Mouse (Mus musculus): ENCODE data around the gene 4930558C23Rik. TPM values are rescaled to one million over a fixed set of nuclear protein-coding genes. Genes with fewer than 3 reads are reported as not detected.

Gene 4930558C23Rik
- not detected in 2 replicates for polyA plus RNA-seq (2012)

DNA sequence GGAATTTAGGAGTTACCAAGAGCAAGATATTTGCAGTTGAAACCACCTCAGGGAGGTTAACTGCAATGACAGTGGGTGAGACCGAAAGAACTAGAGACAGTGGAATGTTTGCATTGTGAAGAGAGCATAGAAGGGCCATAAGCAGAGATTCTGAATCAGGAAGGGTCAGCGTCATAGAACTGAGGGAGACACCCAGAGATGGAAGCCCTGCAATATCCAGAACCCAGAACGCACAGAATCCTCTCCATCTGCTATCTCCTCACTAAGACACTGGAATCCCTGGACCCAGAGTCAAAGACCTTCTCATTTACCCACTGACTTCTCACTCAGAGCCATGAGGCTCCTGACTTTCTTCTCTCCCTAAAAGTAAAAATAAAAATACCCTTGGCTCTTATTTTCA is at the start of gene 4930558C23Rik:
4930558C23Rik (minus strand) TSS at position 101 of the 400 bp plus-strand sequence.

DNA sequence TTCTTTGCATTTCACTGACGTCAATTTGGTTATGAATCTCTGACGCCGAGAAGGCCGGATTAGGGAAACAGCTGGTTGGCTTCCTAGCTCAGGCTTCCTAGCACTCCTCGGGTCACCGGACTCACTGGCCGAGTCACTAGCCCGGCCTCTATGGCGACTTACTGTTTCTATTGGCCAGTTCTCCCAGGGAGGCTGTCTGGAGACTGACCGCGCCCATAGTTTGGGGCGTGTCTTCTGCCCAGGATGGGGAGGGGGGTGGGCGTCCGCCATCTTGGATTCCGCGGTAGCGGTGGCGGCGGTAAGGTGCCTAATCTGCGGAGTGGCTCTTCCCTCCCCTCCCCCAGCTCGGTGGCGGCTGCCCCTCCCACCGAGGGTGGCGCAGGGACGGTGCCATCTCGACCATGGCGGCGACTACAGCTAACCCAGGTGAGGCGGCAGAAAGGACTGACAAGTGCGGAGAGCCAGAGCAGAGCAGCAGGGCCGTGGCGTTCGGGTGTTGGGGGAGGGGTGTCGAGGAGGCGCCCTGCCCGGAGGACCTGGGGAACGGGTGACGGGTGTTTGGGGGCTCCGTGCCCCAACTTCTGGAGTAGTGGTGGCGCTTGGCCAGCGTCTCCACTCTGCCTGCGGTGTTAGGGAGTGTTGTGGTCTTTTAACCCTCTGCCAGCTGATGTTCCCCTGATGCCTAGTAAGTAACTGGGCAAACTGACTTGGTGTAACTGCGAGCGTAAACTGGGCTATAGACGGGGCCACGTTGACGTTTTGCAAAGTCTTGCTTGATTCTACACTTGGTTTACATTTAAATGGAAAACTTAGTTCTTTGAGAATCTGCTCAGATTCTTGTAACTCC is 31.7 kb upstream of the 4930558C23Rik start, which contains the start of gene Arnt:
Arnt (plus strand) TSS at position 253 of the 847 bp plus-strand sequence.

DNA sequence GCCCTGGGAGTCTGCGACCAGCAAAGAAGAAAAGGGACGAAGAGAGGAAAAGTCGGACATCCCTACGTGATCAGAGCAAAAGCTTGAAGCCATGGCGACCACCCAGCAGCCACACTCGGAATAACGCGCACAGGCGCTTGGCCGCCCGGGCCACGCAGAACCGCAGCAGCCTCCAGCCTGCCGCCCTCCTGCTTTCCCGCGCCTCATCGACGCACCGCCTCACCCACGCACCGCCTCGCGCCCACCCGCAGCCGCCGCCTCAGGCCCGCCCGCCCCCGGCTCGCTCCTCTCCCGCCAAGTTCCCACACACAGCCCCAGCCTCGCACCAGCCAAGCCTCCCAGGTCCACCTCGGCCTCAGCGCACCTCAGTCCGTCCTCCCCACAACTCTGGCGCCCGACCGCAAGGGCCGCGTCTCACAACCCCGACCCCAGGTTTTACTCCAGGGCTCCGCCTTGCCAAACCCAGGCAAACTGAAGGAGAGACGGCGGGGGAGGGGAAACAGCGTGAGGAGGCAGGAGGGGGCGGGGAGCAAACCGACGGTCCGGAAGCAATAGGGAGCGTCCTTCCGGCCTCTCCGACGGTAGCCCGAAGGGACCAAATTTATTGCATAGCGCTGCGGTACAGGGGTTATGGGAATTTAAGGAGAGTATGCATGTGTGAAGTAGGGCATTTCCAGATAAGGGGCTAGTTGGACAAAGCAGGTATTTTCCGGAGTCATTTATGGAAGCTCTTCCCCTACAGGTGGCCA is 45.8 kb downstream of the 4930558C23Rik start, which contains the start of gene Setdb1:
Setdb1 (minus strand) TSS at position 502 of the 749 bp plus-strand sequence.

Other genes with a start within 250 kb of the 4930558C23Rik start
- gene Sema6c, start 242.4 kb downstream of the 4930558C23Rik start, polyA plus RNA-seq (2012): 6.5 and 7.1 TPM in 2 replicates
- 2.2 and 2.7 TPM in 2 replicates for gene Gabpb2, start 184.9 kb downstream of the 4930558C23Rik start, polyA plus RNA-seq (2012)
- gene Cdc42se1, start 174.1 kb downstream of the 4930558C23Rik start, polyA plus RNA-seq (2012): 138 and 173 TPM in 2 replicates
- gene Mllt11, start 170.7 kb downstream of the 4930558C23Rik start, polyA plus RNA-seq (2012): 3.4 and 4.4 TPM in 2 replicates
- 3.4 TPM in 2 replicates for gene Gm128, start 161.2 kb downstream of the 4930558C23Rik start, polyA plus RNA-seq (2012)
- gene Bnipl, start 151.6 kb downstream of the 4930558C23Rik start, polyA plus RNA-seq (2012): 0.34 TPM in 1 of 2 replicates, not detected in the other
- 118 and 120 TPM in 2 replicates for gene Mindy1, start 121.5 kb downstream of the 4930558C23Rik start, polyA plus RNA-seq (2012)
- gene Prune1, start 120.8 kb downstream of the 4930558C23Rik start, polyA plus RNA-seq (2012): 2.8 and 3.0 TPM in 2 replicates
- gene Anxa9, start 95.7 kb downstream of the 4930558C23Rik start, polyA plus RNA-seq (2012): 2.0 and 2.2 TPM in 2 replicates
- gene Cers2, start 88.0 kb downstream of the 4930558C23Rik start, polyA plus RNA-seq (2012): 352 and 417 TPM in 2 replicates
- 12.8 and 14.9 TPM in 2 replicates for gene Setdb1, start 45.6 kb downstream of the 4930558C23Rik start, polyA plus RNA-seq (2012)
- gene Arnt, start 31.5 kb upstream of the 4930558C23Rik start, polyA plus RNA-seq (2012): 14.1 and 15.5 TPM in 2 replicates
- gene Ctsk, start 96.4 kb upstream of the 4930558C23Rik start, polyA plus RNA-seq (2012): not detected in 2 replicates
- 2.0 and 3.0 TPM in 2 replicates for gene Ctss, start 123.9 kb upstream of the 4930558C23Rik start, polyA plus RNA-seq (2012)
- not detected in 2 replicates for gene Hormad1, start 156.8 kb upstream of the 4930558C23Rik start, polyA plus RNA-seq (2012)
- 1.2 and 2.4 TPM in 2 replicates for gene Golph3l, start 186.1 kb upstream of the 4930558C23Rik start, polyA plus RNA-seq (2012)
- 17.9 and 21.4 TPM in 2 replicates for gene Ensa, start 222.2 kb upstream of the 4930558C23Rik start, polyA plus RNA-seq (2012)

All from megakaryocyte-erythroid progenitor cell, adult 5 weeks (primary cell).